Mouse (Mus musculus) thymus, adult 2 months (tissue): ENCODE results near the gene Immp2l. TPM values are rescaled to one million over a fixed set of nuclear protein-coding genes. Genes with fewer than 3 reads are reported as not detected.

Source experiments
- DNase-seq: peaks from one replicate; pipeline ENCODE4 v3.0.0; 2021
- H3K27ac ChIP-seq: fragments of 200-500 bp; 2 replicates; pipeline ENCODE4 v1.5.1; 2012; ENCODE audit warnings: low read length, control low read depth; ENCODE audit not compliant: control insufficient read depth, insufficient read depth
- H3K27me3 ChIP-seq: fragments of 200-500 bp; 2 replicates; pipeline ENCODE4 v1.6.1; 2012; ENCODE audit warnings: mild to moderate bottlenecking, low read length, moderate library complexity, mixed read lengths; ENCODE audit not compliant: control insufficient read depth, insufficient read depth
- H3K36me3 ChIP-seq: fragments of 200-500 bp; 2 replicates; pipeline ENCODE4 v1.6.1; 2012; ENCODE audit warnings: mild to moderate bottlenecking, low read length, moderate library complexity; ENCODE audit not compliant: control insufficient read depth, insufficient read depth
- H3K4me1 ChIP-seq: fragments of 200-500 bp; replicated peaks from 2 replicates; pipeline ENCODE4 v1.6.1; 2012; ENCODE audit warnings: low read length; ENCODE audit not compliant: control insufficient read depth, insufficient read depth
- H3K4me3 ChIP-seq: fragments of 200-500 bp; 2 replicates; pipeline ENCODE4 v1.5.1; 2012; ENCODE audit warnings: mild to moderate bottlenecking, low read length, control low read depth, moderate library complexity; ENCODE audit not compliant: control insufficient read depth, insufficient read depth
- CTCF ChIP-seq: fragments of 200-500 bp; IDR thresholded peaks from 2 replicates; pipeline ENCODE4 v1.5.1; 2012; ENCODE audit warnings: mild to moderate bottlenecking, control low read depth, low read length, moderate library complexity, borderline replicate concordance; ENCODE audit not compliant: control insufficient read depth, poor library complexity, insufficient read depth; ENCODE audit errors: extremely low read depth
- POLR2A ChIP-seq: fragments of 200-500 bp; IDR thresholded peaks from 2 replicates; pipeline ENCODE4 v1.6.1; 2012; ENCODE audit warnings: mild to moderate bottlenecking, low read length, control low read depth, moderate library complexity; ENCODE audit not compliant: control insufficient read depth, poor library complexity, insufficient read depth; ENCODE audit errors: extremely low read depth
- WGBS: fragments of 180-500 bp; shearing (Covaris S2); methylation state at CpG from one replicate; pipeline ENCODE4 v1.1.7; 2018; 5-methylcytosine and 5-hydroxymethylcytosine counted together
- polyA plus RNA-seq: library from polyadenylated mRNA; depleted of rRNA; stranded (reverse); fragments of >200 nt; gene quantifications from 2 replicates; pipeline ENCODE4 v1.2.3, GENCODE M21; 2012

Immp2l gene
- polyA plus RNA-seq, 1 experiment = 6.3 TPM

- TF ChIP-seq POLR2A (no peak), CTCF (no peak)
- 94% methylated on average over 1 of the region's 1 CpGs for WGBS
- Histone ChIP-seq H3K4me3 (no peak overlapping the region), H3K27ac (no peak overlapping the region), H3K4me1 (no peaks in the 10 kb centered on the region), H3K36me3 (no peaks in the 10 kb centered on the region), H3K27me3 (no peaks in the 10 kb centered on the region)
- DNase-seq = no peak
Measured at GRCm38 (mm10) chr12:41682141-41682540, 658.3 kb downstream of the Immp2l start.

GRCm38 (mm10) chr12:41689809-41690208 is 665.9 kb downstream of the Immp2l start:
- Histone ChIP-seq H3K4me3 (no peak overlapping the region), H3K4me1 (no peaks in the 10 kb centered on the region), H3K27ac (no peak overlapping the region), H3K27me3 (no peaks in the 10 kb centered on the region), H3K36me3 (no peaks in the 10 kb centered on the region)
- WGBS = 97% methylated on average over 3 of the region's 3 CpGs
- TF ChIP-seq CTCF = no peak
- no peak for TF ChIP-seq POLR2A
- no peak for DNase-seq

GRCm38 (mm10) chr12:41710608-41711007 is 686.7 kb downstream of the Immp2l start:
- no peak for DNase-seq
- Histone ChIP-seq H3K36me3 (no peaks in the 10 kb centered on the region), H3K4me3 (no peak overlapping the region), H3K27ac (no peak overlapping the region), H3K4me1 (no peaks in the 10 kb centered on the region), H3K27me3 (no peaks in the 10 kb centered on the region)
- 99% methylated on average over 2 of the region's 2 CpGs for WGBS
- TF ChIP-seq POLR2A = no peak
- no peak for TF ChIP-seq CTCF

GRCm38 (mm10) chr12:41716946-41717345 is 693.1 kb downstream of the Immp2l start:
- Histone ChIP-seq H3K36me3 (no peaks in the 10 kb centered on the region), H3K4me1 (no peaks in the 10 kb centered on the region), H3K4me3 (no peak overlapping the region), H3K27ac (no peak overlapping the region), H3K27me3 (no peaks in the 10 kb centered on the region)
- 100% methylated on average over 1 of the region's 1 CpGs for WGBS
- no peak for DNase-seq
- TF ChIP-seq POLR2A = no peak
- TF ChIP-seq CTCF = no peak

GRCm38 (mm10) chr12:41724585-41724984 is 700.7 kb downstream of the Immp2l start:
- Histone ChIP-seq H3K4me1 (no peaks in the 10 kb centered on the region), H3K27ac (no peak overlapping the region), H3K27me3 (no peaks in the 10 kb centered on the region), H3K4me3 (no peak overlapping the region), H3K36me3 (no peaks in the 10 kb centered on the region)
- no peak for DNase-seq
- 85% methylated on average over 2 of the region's 2 CpGs for WGBS
- TF ChIP-seq POLR2A (no peak), CTCF (no peak)

GRCm38 (mm10) chr12:41726720-41727119 is 702.8 kb downstream of the Immp2l start:
- no peak for DNase-seq
- Histone ChIP-seq H3K27ac (no peak overlapping the region), H3K36me3 (no peaks in the 10 kb centered on the region), H3K4me1 (no peaks in the 10 kb centered on the region), H3K27me3 (no peaks in the 10 kb centered on the region), H3K4me3 (no peak overlapping the region)
- 98% methylated on average over 1 of the region's 1 CpGs for WGBS
- TF ChIP-seq POLR2A = no peak
- TF ChIP-seq CTCF = no peak

- no peaks in the 10 kb centered on the region for H3K27me3 ChIP-seq
- WGBS = 65% methylated on average over 3 of the region's 3 CpGs
- no peak for TF ChIP-seq POLR2A
- TF ChIP-seq CTCF = no peak
- DNase-seq = no peak
- H3K27ac ChIP-seq = no peak overlapping the region
- no peaks in the 10 kb centered on the region for H3K4me1 ChIP-seq
- no peak overlapping the region for H3K4me3 ChIP-seq
- H3K36me3 ChIP-seq = no peaks in the 10 kb centered on the region
Measured at GRCm38 (mm10) chr12:41727221-41727620, 703.3 kb downstream of the Immp2l start.
